Mouse (Mus musculus): ENCODE data around the gene Ccdc151.

DNA sequence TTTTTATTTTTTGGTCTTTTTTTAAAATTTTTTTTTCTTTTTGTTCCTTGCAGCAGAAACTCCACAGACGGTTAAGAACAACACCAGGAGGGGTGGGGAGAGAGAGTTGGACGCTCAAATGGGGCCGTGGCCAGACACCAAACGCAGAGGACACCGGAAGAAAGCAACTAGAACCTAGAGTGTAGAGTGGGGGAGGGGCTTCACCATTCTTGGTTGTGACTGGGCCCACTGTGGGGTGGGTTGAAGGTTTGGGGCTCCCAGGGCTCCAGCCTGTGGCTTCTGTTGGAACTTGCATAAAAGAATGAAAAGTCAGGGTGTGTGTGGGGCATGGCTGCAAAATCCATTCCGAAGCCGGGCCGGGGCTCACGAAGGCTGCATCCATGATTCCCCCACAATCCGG is 13.8 kb upstream of the Ccdc151 start:
- TF ChIP-seq CTCF (IDR thresholded peaks at IDR 0.05; ENCODE audit: control insufficient read depth, insufficient read depth, insufficient replicate concordance, low read depth, low read length) = no peak
- no peak for TF ChIP-seq POLR2A (IDR thresholded peaks at IDR 0.05; ENCODE audit: control insufficient read depth, low read depth, low read length)
